Mouse (Mus musculus) forebrain, embryonic 16.5 days (tissue): ENCODE measurements around the gene March7. TPM values are rescaled to one million over a fixed set of nuclear protein-coding genes. Genes with fewer than 3 reads are reported as not detected.

Source experiments
- ATAC-seq: fragments of 200-750 bp; cut with Nextera tagmentation; 2 replicates; pipeline ENCODE4 v1.8.0; 2017; ENCODE audit warnings: mild to moderate bottlenecking, moderate library complexity
- H3K27ac ChIP-seq: fragments of 300-500 bp; sonication (generic); 2 replicates; pipeline ENCODE4 v1.5.1; 2014; ENCODE audit warnings: low read length, control low read depth
- H3K27me3 ChIP-seq: fragments of 300-500 bp; sonication (generic); replicated peaks from 2 replicates; pipeline ENCODE4 v1.6.1; 2014; ENCODE audit warnings: low read length; ENCODE audit not compliant: control insufficient read depth, insufficient read depth
- H3K36me3 ChIP-seq: fragments of 300-500 bp; sonication (generic); 2 replicates; pipeline ENCODE4 v1.6.1; 2014; ENCODE audit not compliant: control insufficient read depth, insufficient read depth
- H3K4me1 ChIP-seq: fragments of 300-500 bp; sonication (generic); replicated peaks from 2 replicates; pipeline ENCODE4 v1.6.1; 2014; ENCODE audit warnings: low read length; ENCODE audit not compliant: control insufficient read depth, insufficient read depth
- H3K4me2 ChIP-seq: fragments of 300-500 bp; sonication (generic); 2 replicates; pipeline ENCODE4 v1.6.1; 2014; ENCODE audit warnings: mild to moderate bottlenecking, low read length, control low read depth
- H3K4me3 ChIP-seq: fragments of 300-500 bp; sonication (generic); replicated peaks from 2 replicates; pipeline ENCODE4 v1.5.1; 2014; ENCODE audit warnings: mild to moderate bottlenecking, low read length, control low read depth
- H3K9ac ChIP-seq: fragments of 300-500 bp; sonication (generic); replicated peaks from 2 replicates; pipeline ENCODE4 v1.6.1; 2014; ENCODE audit warnings: low read depth, low read length, control low read depth
- H3K9me3 ChIP-seq: fragments of 300-500 bp; sonication (generic); 2 replicates; pipeline ENCODE4 v1.6.1; 2016; ENCODE audit warnings: low read length; ENCODE audit not compliant: control insufficient read depth
- WGBS: fragments of 180-500 bp; shearing (Covaris S2); extraction: QIAGEN DNeasy Blood & Tissue Kit; methylation state at CpG from one replicate; pipeline ENCODE4 v1.1.7; 2014; 5-methylcytosine and 5-hydroxymethylcytosine counted together
- polyA plus RNA-seq: library from polyadenylated mRNA; unstranded; fragments of >200 nt; fragmentation: Nextera tagmentation; extraction: Ambion mirVana; gene quantifications from 2 replicates; pipeline ENCODE4 v1.2.1, GENCODE M21; 2015

The March7 gene
- polyA plus RNA-seq, 1 experiment from 2014 or later = 107 TPM

GRCm38 (mm10) chr2:60291381-60291780 lies 81.7 kb downstream of the March7 start:
- Histone ChIP-seq H3K27me3 (no peaks in the 10 kb centered on the region), H3K36me3 (no peaks in the 10 kb centered on the region), H3K4me2 (no peak overlapping the region), H3K4me1 (no peaks in the 10 kb centered on the region), H3K27ac (no peak overlapping the region), H3K9me3 (no peaks in the 10 kb centered on the region), H3K4me3 (no peak overlapping the region), H3K9ac (no peak overlapping the region)
- ATAC-seq = no peak
- WGBS = 86% methylated on average over 4 of the region's 4 CpGs

DNA sequence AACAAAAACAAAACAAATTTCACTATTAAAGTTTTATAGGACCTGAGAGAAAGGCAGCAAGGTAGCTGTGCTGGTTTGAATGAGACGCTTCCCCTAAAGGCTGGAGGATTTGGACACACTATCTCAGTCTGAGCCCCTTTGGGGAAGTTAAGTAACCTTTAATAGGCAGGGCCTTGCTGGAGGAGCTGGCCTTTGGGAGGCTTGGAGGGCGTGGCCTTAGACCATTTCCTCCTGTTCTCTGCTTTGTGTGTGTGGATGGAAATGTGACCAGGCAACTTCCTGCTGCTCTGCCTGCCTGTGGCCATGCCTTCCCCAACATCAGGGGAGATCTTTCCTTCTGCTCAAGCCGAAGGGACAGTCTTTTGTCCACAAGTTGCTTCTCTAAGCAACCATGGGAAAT lies 88.6 kb downstream of the March7 start:
- no peak overlapping the region for H3K9ac ChIP-seq
- no peaks in the 10 kb centered on the region for H3K27me3 ChIP-seq
- no peak overlapping the region for H3K4me3 ChIP-seq
- no peak overlapping the region for H3K27ac ChIP-seq
- H3K4me1 ChIP-seq = no peaks in the 10 kb centered on the region
- H3K4me2 ChIP-seq = no peak overlapping the region
- ATAC-seq = no peak
- WGBS = 86% methylated on average over 3 of the region's 3 CpGs
- no peaks in the 10 kb centered on the region for H3K9me3 ChIP-seq
- H3K36me3 ChIP-seq = no peaks in the 10 kb centered on the region

GRCm38 (mm10) chr2:60299323-60299722 lies 89.6 kb downstream of the March7 start:
- Histone ChIP-seq H3K9me3 (no peaks in the 10 kb centered on the region), H3K4me1 (no peaks in the 10 kb centered on the region), H3K4me3 (no peak overlapping the region), H3K4me2 (no peak overlapping the region), H3K27ac (no peak overlapping the region), H3K27me3 (no peaks in the 10 kb centered on the region), H3K36me3 (no peaks in the 10 kb centered on the region), H3K9ac (no peak overlapping the region)
- no peak for ATAC-seq
- WGBS = 93% methylated on average over 2 of the region's 2 CpGs

Other genes starting within 250 kb of the March7 start
- gene Baz2b, start within 50 bp of the March7 start, polyA plus RNA-seq = 64.4 and 70.2 TPM in 2 replicates
- 8.6 and 12.3 TPM in 2 replicates for gene Cd302, start 74.6 kb downstream of the March7 start, polyA plus RNA-seq
- gene Ly75, start 173.4 kb downstream of the March7 start, polyA plus RNA-seq = 1.2 and 1.5 TPM in 2 replicates